22 mouse cellular contexts compared by ENCODE assay signal in genomic region chr6:52475676-52476075, GRCm38 (mm10).
DNase-seq lines count a peak whose midpoint lies in the region; ATAC-seq and TF ChIP-seq lines count a peak whose summit lies in the region.
"Had no signal": no experiment of that assay in that cellular context is flagged by ENCODE, and none has a peak within 500 bp of the region (broad histone marks: within the 10 kb centered on the region; RNA-seq: fewer than 3 reads in every experiment).

No protein-coding gene starts in this region.

- 0 out of 2 replicates have a peak, but pooled peaks cover 3% of the 10 kb centered on the region for H3K27me3 ChIP-seq in heart, embryonic 10.5 days (ENCODE audit: insufficient read depth, poor library complexity, severe bottlenecking)
- H3K27me3 ChIP-seq in liver, postnatal 0 days (ENCODE audit: insufficient read depth, low read length): no peaks in the 10 kb centered on the region
- H3K27me3 ChIP-seq in liver, embryonic 12.5 days (replicated peaks): 0 out of 2 replicates have a peak, but pooled peaks cover 3% of the 10 kb centered on the region
- H3K27me3 ChIP-seq: embryonic facial prominence, embryonic 13.5 days; embryonic facial prominence, embryonic 15.5 days had no signal

- no peak overlapping the region for H3K9ac ChIP-seq in liver, postnatal 0 days (replicated peaks)
- no peak overlapping the region for H3K9ac ChIP-seq in liver, embryonic 12.5 days
- H3K9ac ChIP-seq: embryonic facial prominence, embryonic 13.5 days; embryonic facial prominence, embryonic 15.5 days; forebrain, embryonic 12.5 days had no signal

- peak; percentile 58 for DNase-seq in heart, embryonic 10.5 days (ENCODE audit: low spot score)
- DNase-seq in heart, postnatal 10 days: no peak
- DNase-seq in liver, postnatal 0 days: peak; percentile 4
- DNase-seq in left cerebral cortex, adult 8-10 months (ENCODE audit: low spot score in 2 of 2): no peak
- DNase-seq: adrenal gland, adult 2 months; adrenal gland, postnatal 10 days; adrenal gland, postnatal 25 days; cerebellum, adult 11 months; cerebellum, adult 18-20 months; cerebellum, adult 8-10 months; cerebellum, adult 9-11 months; cerebellum, postnatal 14 days; cerebellum, postnatal 36 days; embryo, embryonic 11 days had no signal

- no peak for TF ChIP-seq CTCF in liver, postnatal 0 days (IDR thresholded peaks at IDR 0.05; ENCODE audit: low read depth)

- intact Hi-C loops in heart, postnatal 10 days (cut with DNase I): no loop called here

- H3K9me3 ChIP-seq in heart, embryonic 10.5 days: no peaks in the 10 kb centered on the region
- H3K9me3 ChIP-seq in liver, postnatal 0 days (ENCODE audit: low read length): no peaks in the 10 kb centered on the region
- no peaks in the 10 kb centered on the region for H3K9me3 ChIP-seq in liver, embryonic 12.5 days (replicated peaks)
- H3K9me3 ChIP-seq: embryonic facial prominence, embryonic 13.5 days; embryonic facial prominence, embryonic 15.5 days; forebrain, embryonic 10.5 days; forebrain, embryonic 12.5 days had no signal

- H3K4me1 ChIP-seq in heart, embryonic 10.5 days: peaks cover 8% of the 10 kb centered on the region
- peaks cover 5% of the 10 kb centered on the region; the same call in 1 of the 2 replicates for H3K4me1 ChIP-seq in liver, postnatal 0 days (ENCODE audit: insufficient read depth)
- H3K4me1 ChIP-seq in liver, embryonic 12.5 days: no peaks in the 10 kb centered on the region; the same call in 1 of the 2 replicates
- H3K4me1 ChIP-seq: embryonic facial prominence, embryonic 15.5 days had no signal

- H3K4me3 ChIP-seq in heart, embryonic 10.5 days: no peak overlapping the region
- H3K4me3 ChIP-seq in liver, postnatal 0 days (ENCODE audit: low read depth, low read length): no peak overlapping the region
- H3K4me3 ChIP-seq in liver, embryonic 12.5 days: no peak overlapping the region
- H3K4me3 ChIP-seq: embryonic facial prominence, embryonic 13.5 days; embryonic facial prominence, embryonic 15.5 days; erythroblast, embryonic 14.5 days; forebrain, embryonic 10.5 days; forebrain, embryonic 12.5 days had no signal

- no peak for ATAC-seq in liver, postnatal 0 days
- ATAC-seq in liver, embryonic 12.5 days: no peak
- ATAC-seq: forebrain, embryonic 14.5 days; forebrain, embryonic 16.5 days had no signal

- WGBS in heart, embryonic 10.5 days: 81% methylated on average over 8 of the region's 8 CpGs
- WGBS in liver, postnatal 0 days (ENCODE audit: insufficient replicate concordance): 81% methylated on average over 8 of the region's 8 CpGs
- 75% methylated on average over 8 of the region's 8 CpGs for WGBS in liver, embryonic 12.5 days (ENCODE audit: insufficient replicate concordance)

- H3K36me3 ChIP-seq in heart, embryonic 10.5 days: no peaks in the 10 kb centered on the region
- H3K36me3 ChIP-seq in liver, postnatal 0 days (replicated peaks; ENCODE audit: insufficient read depth, low read length): no peaks in the 10 kb centered on the region
- no peaks in the 10 kb centered on the region for H3K36me3 ChIP-seq in liver, embryonic 12.5 days
- H3K36me3 ChIP-seq: embryonic facial prominence, embryonic 13.5 days; embryonic facial prominence, embryonic 15.5 days; forebrain, embryonic 10.5 days; forebrain, embryonic 12.5 days had no signal

- H3K27ac ChIP-seq in heart, embryonic 10.5 days: no peak overlapping the region
- no peak overlapping the region for H3K27ac ChIP-seq in liver, postnatal 0 days (ENCODE audit: low read depth)
- H3K27ac ChIP-seq in liver, embryonic 12.5 days: no peak overlapping the region
- H3K27ac ChIP-seq: embryonic facial prominence, embryonic 13.5 days; embryonic facial prominence, embryonic 15.5 days; forebrain, embryonic 10.5 days; forebrain, embryonic 12.5 days had no signal

- no peak for TF ChIP-seq EP300 in liver, postnatal 0 days (IDR thresholded peaks at IDR 0.05; ENCODE audit: low read depth)

- no peak overlapping the region for H3K4me2 ChIP-seq in liver, postnatal 0 days (ENCODE audit: low read depth, low read length)
- no peak overlapping the region for H3K4me2 ChIP-seq in liver, embryonic 12.5 days
- H3K4me2 ChIP-seq: embryonic facial prominence, embryonic 13.5 days; embryonic facial prominence, embryonic 15.5 days; forebrain, embryonic 12.5 days had no signal

Comparison
In these comparisons a context has a peak if more than half of its experiments do, and no peak if none do; other contexts are left out.
1. DNase-seq: peak in heart, embryonic 10.5 days (single experiment) and liver, postnatal 0 days (single experiment); none in heart, postnatal 10 days (0 of 2) and left cerebral cortex, adult 8-10 months (0 of 2).